30 mouse cellular contexts compared by ENCODE assay signal in genomic region chr1:183997207-183997606, GRCm38 (mm10). TPM values are rescaled to one million over a fixed set of nuclear protein-coding genes. Genes with fewer than 3 reads are reported as not detected.
A peak's percentile ranks its signal among the peaks of the same experiment; 100 is the strongest.
DNase-seq lines count a peak whose midpoint lies in the region; ATAC-seq and TF ChIP-seq lines count a peak whose summit lies in the region.
"Had no signal": no experiment of that assay in that cellular context is flagged by ENCODE, and none has a peak within 500 bp of the region (broad histone marks: within the 10 kb centered on the region; RNA-seq: fewer than 3 reads in every experiment).

No protein-coding gene starts in this region.

- H3K27me3 ChIP-seq in liver, adult 2 months (ENCODE audit: control insufficient read depth, insufficient read depth, low read length), result no peaks in the 10 kb centered on the region
- no peaks in the 10 kb centered on the region for H3K27me3 ChIP-seq in liver, postnatal 0 days (ENCODE audit: insufficient read depth, low read length)
- H3K27me3 ChIP-seq in liver, embryonic 12.5 days (replicated peaks), result no peaks in the 10 kb centered on the region
- no peaks in the 10 kb centered on the region for H3K27me3 ChIP-seq in liver, embryonic 16.5 days (ENCODE audit: control insufficient read depth, insufficient read depth, low read depth, low read length)
- H3K27me3 ChIP-seq: CH12.LX; embryonic facial prominence, embryonic 13.5 days; embryonic facial prominence, embryonic 15.5 days; forebrain, embryonic 12.5 days; forebrain, embryonic 15.5 days; Patski had no signal

- no peak overlapping the region for H3K27ac ChIP-seq in liver, adult 2 months (replicated peaks; ENCODE audit: insufficient read depth, low read depth, low read length)
- no peak overlapping the region for H3K27ac ChIP-seq in liver, postnatal 0 days (ENCODE audit: low read depth)
- no peak overlapping the region for H3K27ac ChIP-seq in liver, embryonic 12.5 days
- H3K27ac ChIP-seq in liver, embryonic 16.5 days (ENCODE audit: low read length), result no peak overlapping the region
- H3K27ac ChIP-seq: embryonic facial prominence, embryonic 13.5 days; embryonic facial prominence, embryonic 15.5 days; forebrain, embryonic 10.5 days; forebrain, embryonic 12.5 days; forebrain, embryonic 15.5 days had no signal

- ATAC-seq in liver, postnatal 0 days, result no peak
- 0 out of 2 replicates have a peak, but pooled peaks have one; percentile 13 for ATAC-seq in liver, embryonic 12.5 days
- ATAC-seq in liver, embryonic 16.5 days (ENCODE audit: low read depth), result peak; percentile 59
- no peak for ATAC-seq in megakaryocyte, adult 5-6 weeks (ENCODE audit: poor library complexity, severe bottlenecking)
- ATAC-seq: activated CD4-positive, CD25-positive, alpha-beta regulatory T cell, adult 4 months; CD4-positive, CD25-positive, alpha-beta regulatory T cell, adult 4 months; forebrain, embryonic 15.5 days; Patski had no signal

- intact Hi-C loops in heart, postnatal 14 days (cut with DNase I), result no loop called here

- TF ChIP-seq EP300 in liver, postnatal 0 days (IDR thresholded peaks at IDR 0.05; ENCODE audit: low read depth), result no peak

- peak; percentile 39 for DNase-seq in heart, adult 11 months
- no peak for DNase-seq in heart, postnatal 14 days
- peak; percentile 25 for DNase-seq in liver, adult 2 months (ENCODE audit: extremely low read depth, low read depth, low spot score)
- no peak for DNase-seq in liver, postnatal 0 days
- DNase-seq in adrenal gland, adult (ENCODE audit: inconsistent age in 2 of 2, low spot score in 1 of 2), result no peak
- DNase-seq: adrenal gland, adult 2 months; adrenal gland, postnatal 10 days; adrenal gland, postnatal 25 days; B cell, adult 2 months; cerebellum, adult 11 months; cerebellum, adult 18-20 months; cerebellum, adult 8-10 months; cerebellum, adult 9-11 months; cerebellum, postnatal 14 days; cerebellum, postnatal 36 days; embryo, embryonic 11 days had no signal

- H3K79me2 ChIP-seq in liver, adult 2 months (ENCODE audit: control insufficient read depth, insufficient read depth, low read length), result no peaks in the 10 kb centered on the region

- no peak overlapping the region for H3K9ac ChIP-seq in liver, adult 2 months (ENCODE audit: low read depth, low read length)
- no peak overlapping the region for H3K9ac ChIP-seq in liver, postnatal 0 days (replicated peaks)
- H3K9ac ChIP-seq in liver, embryonic 12.5 days, result no peak overlapping the region
- H3K9ac ChIP-seq in liver, embryonic 16.5 days (ENCODE audit: low read depth, low read length), result no peak overlapping the region
- H3K9ac ChIP-seq: embryonic facial prominence, embryonic 13.5 days; embryonic facial prominence, embryonic 15.5 days; forebrain, embryonic 12.5 days; forebrain, embryonic 15.5 days had no signal

- H3K9me3 ChIP-seq in liver, postnatal 0 days (ENCODE audit: low read length), result no peaks in the 10 kb centered on the region; the same call in 1 of the 2 replicates
- no peaks in the 10 kb centered on the region for H3K9me3 ChIP-seq in liver, embryonic 12.5 days (replicated peaks)
- no peaks in the 10 kb centered on the region for H3K9me3 ChIP-seq in liver, embryonic 16.5 days (replicated peaks; ENCODE audit: control insufficient read depth, low read length)
- H3K9me3 ChIP-seq: embryonic facial prominence, embryonic 13.5 days; embryonic facial prominence, embryonic 15.5 days; forebrain, embryonic 10.5 days; forebrain, embryonic 12.5 days; forebrain, embryonic 15.5 days had no signal

- no peaks in the 10 kb centered on the region; the same call in 1 of the 2 replicates for H3K4me1 ChIP-seq in liver, adult 2 months (ENCODE audit: control insufficient read depth, insufficient read depth, low read length)
- no peaks in the 10 kb centered on the region for H3K4me1 ChIP-seq in liver, postnatal 0 days (ENCODE audit: insufficient read depth)
- H3K4me1 ChIP-seq in liver, embryonic 12.5 days, result no peaks in the 10 kb centered on the region
- no peaks in the 10 kb centered on the region for H3K4me1 ChIP-seq in liver, embryonic 16.5 days (ENCODE audit: control insufficient read depth, low read depth, low read length)
- H3K4me1 ChIP-seq: embryonic facial prominence, embryonic 13.5 days; embryonic facial prominence, embryonic 15.5 days; forebrain, embryonic 12.5 days had no signal

- no peak overlapping the region for H3K4me3 ChIP-seq in liver, adult 2 months (ENCODE audit: insufficient read depth, low read depth, low read length)
- no peak overlapping the region for H3K4me3 ChIP-seq in liver, postnatal 0 days (ENCODE audit: low read depth, low read length)
- H3K4me3 ChIP-seq in liver, embryonic 12.5 days, result no peak overlapping the region
- no peak overlapping the region for H3K4me3 ChIP-seq in liver, embryonic 16.5 days (ENCODE audit: low read depth, low read length)
- H3K4me3 ChIP-seq: embryonic facial prominence, embryonic 13.5 days; embryonic facial prominence, embryonic 15.5 days; erythroblast, embryonic 14.5 days; forebrain, embryonic 10.5 days; forebrain, embryonic 12.5 days; forebrain, embryonic 15.5 days had no signal

- WGBS in liver, adult 2 months, result 50% methylated on average over 2 of the region's 2 CpGs
- WGBS in liver, postnatal 0 days (ENCODE audit: insufficient replicate concordance), result 43% methylated on average over 2 of the region's 2 CpGs
- WGBS in liver, embryonic 12.5 days (ENCODE audit: insufficient replicate concordance), result 60% methylated on average over 2 of the region's 2 CpGs
- WGBS in liver, embryonic 16.5 days (ENCODE audit: insufficient replicate concordance), result 51% methylated on average over 2 of the region's 2 CpGs

- TF ChIP-seq POLR2A in liver, adult 2 months (IDR thresholded peaks at IDR 0.05; ENCODE audit: extremely low read depth, insufficient read depth, low read length), result no peak

- no peaks in the 10 kb centered on the region for H3K36me3 ChIP-seq in liver, adult 2 months (ENCODE audit: control insufficient read depth, insufficient read depth, low read length)
- no peaks in the 10 kb centered on the region for H3K36me3 ChIP-seq in liver, postnatal 0 days (replicated peaks; ENCODE audit: insufficient read depth, low read length)
- H3K36me3 ChIP-seq in liver, embryonic 12.5 days, result no peaks in the 10 kb centered on the region
- no peaks in the 10 kb centered on the region for H3K36me3 ChIP-seq in liver, embryonic 16.5 days (ENCODE audit: control insufficient read depth, insufficient read depth)
- H3K36me3 ChIP-seq: embryonic facial prominence, embryonic 13.5 days; embryonic facial prominence, embryonic 15.5 days; forebrain, embryonic 10.5 days; forebrain, embryonic 12.5 days; forebrain, embryonic 15.5 days; G1E had no signal

- no peak overlapping the region for H3K4me2 ChIP-seq in liver, postnatal 0 days (ENCODE audit: low read depth, low read length)
- no peak overlapping the region for H3K4me2 ChIP-seq in liver, embryonic 12.5 days
- no peak overlapping the region for H3K4me2 ChIP-seq in liver, embryonic 16.5 days (ENCODE audit: low read depth, low read length)
- H3K4me2 ChIP-seq: embryonic facial prominence, embryonic 13.5 days; embryonic facial prominence, embryonic 15.5 days; forebrain, embryonic 12.5 days; forebrain, embryonic 15.5 days had no signal

- no peak for TF ChIP-seq CTCF in liver, adult 2 months (IDR thresholded peaks at IDR 0.05; ENCODE audit: low read depth, low read length)
- no peak for TF ChIP-seq CTCF in liver, postnatal 0 days (IDR thresholded peaks at IDR 0.05; ENCODE audit: low read depth)

RNA-seq across cellular contexts. Expression of gene Dusp10, which starts 15.9 kb away (rescaled TPM):
- 1 to 10 TPM; 6.9 to 7.2 TPM for total RNA-seq in heart, postnatal 14 days (2021)
- 2.1 and 3.0 TPM in 2 replicates for total RNA-seq in liver, adult 2 months (2014; rRNA removed)
- 4.5 and 6.5 TPM in 2 replicates for polyA plus RNA-seq in liver, adult 2 months (2012; rRNA removed)
- polyA plus RNA-seq in liver, postnatal 0 days (2015; fragmentation: Nextera tagmentation; extraction: Ambion mirVana), result 2.6 and 2.7 TPM in 2 replicates
- polyA plus RNA-seq in liver, embryonic 12.5 days (2016; fragmentation: Nextera tagmentation; extraction: Ambion mirVana), result 3.8 and 4.1 TPM in 2 replicates
- polyA plus RNA-seq in liver, embryonic 16.5 days (2015; fragmentation: Nextera tagmentation; extraction: Ambion mirVana), result 2.5 and 2.9 TPM in 2 replicates
- 5.3 and 7.5 TPM in 2 replicates for total RNA-seq in megakaryocyte, adult 5-6 weeks (2015)
- 4.3 and 7.4 TPM in 2 replicates for total RNA-seq in megakaryocyte, adult 5-6 weeks (2017)
- polyA plus RNA-seq: G1E had no signal

RNA-seq across cellular contexts. Expression of gene 1700056E22Rik, which starts 36.9 kb away (rescaled TPM):
- total RNA-seq in heart, postnatal 14 days (2021), result under 1 TPM; 0.68 to 0.74 TPM
- total RNA-seq in liver, adult 2 months (2014; rRNA removed), result 0.27 and 0.28 TPM in 2 replicates
- polyA plus RNA-seq in liver, adult 2 months (2012; rRNA removed), result 0.83 and 0.99 TPM in 2 replicates
- polyA plus RNA-seq in liver, postnatal 0 days (2015; fragmentation: Nextera tagmentation; extraction: Ambion mirVana), result 2.0 and 2.4 TPM in 2 replicates
- 0.85 and 0.98 TPM in 2 replicates for polyA plus RNA-seq in liver, embryonic 12.5 days (2016; fragmentation: Nextera tagmentation; extraction: Ambion mirVana)
- 0.48 and 0.50 TPM in 2 replicates for polyA plus RNA-seq in liver, embryonic 16.5 days (2015; fragmentation: Nextera tagmentation; extraction: Ambion mirVana)
- total RNA-seq in megakaryocyte, adult 5-6 weeks (2015), result 0.98 and 2.9 TPM in 2 replicates
- total RNA-seq in megakaryocyte, adult 5-6 weeks (2017), result 3.0 and 4.6 TPM in 2 replicates
- total RNA-seq: G1E had no signal
- polyA plus RNA-seq: G1E had no signal

Comparison
In these comparisons a context has a peak if more than half of its experiments do, and no peak if none do; other contexts are left out.
1. DNase-seq: peak in heart, adult 11 months (single experiment) and liver, adult 2 months (single experiment); none in heart, postnatal 14 days (0 of 2), liver, postnatal 0 days (single experiment) and adrenal gland, adult (0 of 2).
2. ATAC-seq: peak in liver, embryonic 12.5 days (single experiment) and liver, embryonic 16.5 days (single experiment); none in liver, postnatal 0 days (single experiment) and megakaryocyte, adult 5-6 weeks (single experiment).